Mouse (Mus musculus) liver, embryonic 14.5 days (tissue): ENCODE measurements around the gene Mad1l1. TPM values are rescaled to one million over a fixed set of nuclear protein-coding genes. Genes with fewer than 3 reads are reported as not detected.
"Not testable (repeated sequence)": the region's sequence is repeated elsewhere in the genome, so short reads cannot be mapped to it uniquely, and the experiment has no call there.

Experiments
- ATAC-seq: fragments of 200-750 bp; cut with Nextera tagmentation; 2 replicates; pipeline ENCODE4 v1.8.0; 2017; ENCODE audit warnings: moderate number of reproducible peaks, mild to moderate bottlenecking, moderate library complexity; ENCODE audit not compliant: insufficient read depth
- DNase-seq, 3 experiments: peaks; one replicate each; pipeline ENCODE4 v3.0.0-alpha.2; 2012 to 2013; ENCODE audit warnings: low read depth in 3 of 3, low spot score in 3 of 3
- H3K27ac ChIP-seq: fragments of 300-500 bp; sonication (generic); 2 replicates; pipeline ENCODE4 v1.5.1; 2014; ENCODE audit warnings: moderate library complexity, mild to moderate bottlenecking, control low read depth, inconsistent platforms
- H3K27me3 ChIP-seq: fragments of 300-500 bp; sonication (generic); 2 replicates; pipeline ENCODE4 v1.6.1; 2014; ENCODE audit warnings: mild to moderate bottlenecking, low read length, moderate library complexity; ENCODE audit not compliant: control insufficient read depth, insufficient read depth
- H3K36me3 ChIP-seq: fragments of 300-500 bp; sonication (generic); replicated peaks from 2 replicates; pipeline ENCODE4 v1.6.1; 2014; ENCODE audit warnings: low read depth; ENCODE audit not compliant: control insufficient read depth, insufficient read depth
- H3K4me1 ChIP-seq, 2 experiments: fragments of 200-500 bp in 1 of 2; fragments of 300-500 bp in 1 of 2; sonication (generic) in 1 of 2; replicated peaks; 2 replicates each; pipeline ENCODE4 v1.6.1; 2012 to 2014; ENCODE audit warnings: antibody characterized with exemption in 1 of 2, inconsistent platforms in 1 of 2, low read length in 1 of 2; ENCODE audit not compliant: control insufficient read depth in 2 of 2, insufficient read depth in 2 of 2
- H3K4me2 ChIP-seq: fragments of 300-500 bp; sonication (generic); 2 replicates; pipeline ENCODE4 v1.6.1; 2014; ENCODE audit warnings: low read depth, mild to moderate bottlenecking, control low read depth, moderate library complexity
- H3K4me3 ChIP-seq, 2 experiments: fragments of 200-500 bp in 1 of 2; fragments of 300-500 bp in 1 of 2; sonication (generic) in 1 of 2; 2 replicates each; pipeline ENCODE4 v1.5.1; 2012 to 2014; ENCODE audit warnings: low read depth in 2 of 2, low read length in 2 of 2, mild to moderate bottlenecking in 2 of 2, control low read depth in 1 of 2, inconsistent platforms in 1 of 2, moderate library complexity in 1 of 2; ENCODE audit not compliant: insufficient read depth in 1 of 2
- H3K9ac ChIP-seq: fragments of 300-500 bp; sonication (generic); replicated peaks from 2 replicates; pipeline ENCODE4 v1.6.1; 2014; ENCODE audit warnings: mild to moderate bottlenecking, control low read depth, moderate library complexity
- H3K9me3 ChIP-seq: fragments of 300-500 bp; sonication (generic); 2 replicates; pipeline ENCODE4 v1.6.1; 2016; ENCODE audit warnings: low read length, mixed read lengths; ENCODE audit not compliant: control insufficient read depth
- CTCF ChIP-seq: IDR thresholded peaks from 2 replicates; pipeline ENCODE4 v1.5.1; 2016; ENCODE audit warnings: antibody characterized with exemption, low read depth, control low read depth
- EP300 ChIP-seq: IDR thresholded peaks from 2 replicates; pipeline ENCODE4 v1.6.1; 2016; ENCODE audit warnings: antibody characterized with exemption, low read depth
- WGBS: fragments of 180-500 bp; shearing (Covaris S2); extraction: QIAGEN DNeasy Blood & Tissue Kit; methylation state at CpG from one replicate; pipeline ENCODE4 v1.1.7; 2014; ENCODE audit not compliant: insufficient replicate concordance; 5-methylcytosine and 5-hydroxymethylcytosine counted together
- polyA plus RNA-seq, 2 experiments: library from polyadenylated mRNA; depleted of rRNA in 1 of 2; stranded (reverse) in 1 of 2; unstranded in 1 of 2; fragments of >200 nt; fragmentation: Nextera tagmentation in 1 of 2; extraction: Ambion mirVana in 1 of 2; gene quantifications; 2 replicates each; pipeline versions ENCODE4 v1.2.1 to v1.2.3; 2012 to 2014

Mad1l1 gene
- polyA plus RNA-seq, 2 experiments, result 15.5 to 16.9 TPM

- WGBS, result 86% methylated on average over 5 of the region's 5 CpGs
Observed at GRCm38 (mm10) chr5:140008523-140008806, 312.9 kb downstream of the Mad1l1 start.

GRCm38 (mm10) chr5:140007656-140008522 is 313.5 kb downstream of the Mad1l1 start:
- no peaks in the 10 kb centered on the region for H3K9me3 ChIP-seq
- 72% methylated on average over 9 of the region's 9 CpGs for WGBS
- H3K4me3 ChIP-seq, result no peak overlapping the region
- no peak overlapping the region for H3K27ac ChIP-seq
- ATAC-seq (no peak), DNase-seq (no peak)
- H3K27me3 ChIP-seq, result no peaks in the 10 kb centered on the region
- TF ChIP-seq EP300 (no peak), CTCF (no peak)
- H3K36me3 ChIP-seq, result no peaks in the 10 kb centered on the region
- H3K4me2 ChIP-seq, result no peak overlapping the region
- H3K4me1 ChIP-seq, result peaks cover 6 to 9% of the 10 kb centered on the region in 2 experiments
- no peak overlapping the region for H3K9ac ChIP-seq

More at GRCm38 (mm10) chr5:140008523-140008806, 312.9 kb downstream of the Mad1l1 start:
- TF ChIP-seq CTCF (no peak), EP300 (no peak)
- DNase-seq (no peak), ATAC-seq (no peak)
- Histone ChIP-seq H3K27me3 (no peaks in the 10 kb centered on the region), H3K27ac (no peak overlapping the region), H3K9me3 (no peaks in the 10 kb centered on the region), H3K4me1 (peaks cover 11 to 14% of the 10 kb centered on the region in 2 experiments), H3K4me2 (no peak overlapping the region), H3K4me3 (no peak overlapping the region), H3K9ac (no peak overlapping the region), H3K36me3 (no peaks in the 10 kb centered on the region)

- 76% methylated on average over 8 of the region's 8 CpGs for WGBS
- no peaks in the 10 kb centered on the region for H3K27me3 ChIP-seq
- TF ChIP-seq CTCF, result no peak
- TF ChIP-seq EP300, result no peak
- no peaks in the 10 kb centered on the region for H3K36me3 ChIP-seq
- no peak overlapping the region for H3K4me2 ChIP-seq
- H3K9me3 ChIP-seq, result no peaks in the 10 kb centered on the region
- H3K4me3 ChIP-seq, result no peak overlapping the region
- H3K27ac ChIP-seq, result no peak overlapping the region
- ATAC-seq (no peak), DNase-seq (no peak)
- H3K9ac ChIP-seq, result no peak overlapping the region
- H3K4me1 ChIP-seq, result no peaks in the 10 kb centered on the region
Observed at GRCm38 (mm10) chr5:140006861-140007260, 314.5 kb downstream of the Mad1l1 start.

- WGBS, result 52% methylated on average over 3 of the region's 3 CpGs
- no peak overlapping the region for H3K4me2 ChIP-seq
- H3K4me3 ChIP-seq, result no peak overlapping the region
- H3K9me3 ChIP-seq, result no peaks in the 10 kb centered on the region
- no peaks in the 10 kb centered on the region for H3K4me1 ChIP-seq
- no peak for ATAC-seq
- no peaks in the 10 kb centered on the region for H3K27me3 ChIP-seq
- H3K27ac ChIP-seq, result no peak overlapping the region
- DNase-seq, result no peak
- H3K36me3 ChIP-seq, result no peaks in the 10 kb centered on the region
- TF ChIP-seq EP300, result no peak
- no peak for TF ChIP-seq CTCF
- H3K9ac ChIP-seq, result no peak overlapping the region
Observed at GRCm38 (mm10) chr5:140002541-140002940, 318.8 kb downstream of the Mad1l1 start.

GRCm38 (mm10) chr5:139998916-139999315 is 322.4 kb downstream of the Mad1l1 start:
- Histone ChIP-seq H3K4me2 (no peak overlapping the region), H3K27ac (no peak overlapping the region), H3K9ac (no peak overlapping the region), H3K4me3 (no peak overlapping the region), H3K4me1 (no peaks in the 10 kb centered on the region), H3K27me3 (no peaks in the 10 kb centered on the region), H3K36me3 (no peaks in the 10 kb centered on the region), H3K9me3 (no peaks in the 10 kb centered on the region)
- no peak for DNase-seq
- TF ChIP-seq CTCF (no peak), EP300 (no peak)
- no peak for ATAC-seq
- WGBS, result 27% methylated on average over 6 of the region's 6 CpGs

GRCm38 (mm10) chr5:139998321-139998720 is 323.0 kb downstream of the Mad1l1 start:
- H3K27ac ChIP-seq, H3K4me2 ChIP-seq, H3K27me3 ChIP-seq, H3K4me1 ChIP-seq, DNase-seq, ATAC-seq, H3K9ac ChIP-seq, H3K4me3 ChIP-seq, H3K36me3 ChIP-seq, H3K9me3 ChIP-seq: not testable (repeated sequence)
- 67% methylated on average over 11 of the region's 12 CpGs for WGBS
